9 mouse cellular contexts compared by ENCODE assay signal in the genomic region with DNA sequence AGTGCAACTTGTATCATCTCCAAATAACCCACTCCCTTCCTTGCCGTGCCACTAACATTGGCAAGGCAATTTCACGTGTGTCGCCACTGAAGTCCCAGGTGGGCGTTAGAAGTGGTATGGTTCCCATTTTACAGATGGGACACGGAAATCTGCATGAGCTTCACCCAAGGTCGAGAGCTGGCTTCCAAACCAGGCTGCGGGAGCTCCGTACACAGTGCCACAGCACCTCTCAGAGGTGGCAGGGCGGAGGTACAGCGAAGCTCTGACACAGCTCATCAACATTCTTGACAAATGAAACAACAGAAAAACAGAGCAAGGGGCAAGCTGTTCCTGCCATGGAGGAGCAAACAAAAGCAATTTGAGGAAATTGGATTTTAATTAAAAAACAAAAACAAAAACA.
DNase-seq lines count a peak whose midpoint lies in the region; ATAC-seq and TF ChIP-seq lines count a peak whose summit lies in the region.
"Had no signal": no experiment of that assay in that cellular context is flagged by ENCODE, and none has a peak within 500 bp of the region (broad histone marks: within the 10 kb centered on the region; RNA-seq: fewer than 3 reads in every experiment).

No protein-coding gene starts in this region.

- no peak overlapping the region for H3K27ac ChIP-seq in forebrain, embryonic 15.5 days (replicated peaks)
- no peak overlapping the region for H3K27ac ChIP-seq in liver, postnatal 0 days (ENCODE audit: low read depth)

- H3K36me3 ChIP-seq in forebrain, embryonic 15.5 days: no peaks in the 10 kb centered on the region
- no peaks in the 10 kb centered on the region for H3K36me3 ChIP-seq in liver, postnatal 0 days (replicated peaks; ENCODE audit: insufficient read depth, low read length)

- no peaks in the 10 kb centered on the region for H3K9me3 ChIP-seq in forebrain, embryonic 15.5 days
- H3K9me3 ChIP-seq in liver, postnatal 0 days (ENCODE audit: low read length): no peaks in the 10 kb centered on the region

- no peak for TF ChIP-seq EP300 in liver, postnatal 0 days (IDR thresholded peaks at IDR 0.05; ENCODE audit: low read depth)

- no peak overlapping the region for H3K4me3 ChIP-seq in forebrain, embryonic 15.5 days
- no peak overlapping the region for H3K4me3 ChIP-seq in liver, postnatal 0 days (ENCODE audit: low read depth, low read length)
- H3K4me3 ChIP-seq: myocyte had no signal

- 0 out of 2 replicates have a peak, but pooled peaks have one; percentile 67 for ATAC-seq in forebrain, embryonic 15.5 days (replicated peaks)
- no peak for ATAC-seq in liver, postnatal 0 days

- peak; percentile 57 for DNase-seq in layer of hippocampus, adult 11-12 months (ENCODE audit: low spot score)
- no peak for DNase-seq in layer of hippocampus, adult 9-10 months (ENCODE audit: low spot score)
- DNase-seq in ES-CJ7 (ENCODE audit: low read depth, low spot score): peak; percentile 44
- DNase-seq in cerebellum, adult 11-12 months: peak; percentile 51
- peak; percentile 21 for DNase-seq in liver, postnatal 0 days
- no peak for DNase-seq in urinary bladder, postnatal 25 days (ENCODE audit: low spot score)
- no peak for DNase-seq in heart, adult 9 months (ENCODE audit: low spot score in 2 of 2)

- H3K4me1 ChIP-seq in forebrain, embryonic 15.5 days: peaks cover 12% of the 10 kb centered on the region
- no peaks in the 10 kb centered on the region for H3K4me1 ChIP-seq in liver, postnatal 0 days (ENCODE audit: insufficient read depth)

- WGBS in forebrain, embryonic 15.5 days: 47% methylated on average over 10 of the region's 10 CpGs
- WGBS in liver, postnatal 0 days (ENCODE audit: insufficient replicate concordance): 51% methylated on average over 10 of the region's 10 CpGs

- H3K4me2 ChIP-seq in forebrain, embryonic 15.5 days (replicated peaks): no peak overlapping the region
- no peak overlapping the region for H3K4me2 ChIP-seq in liver, postnatal 0 days (ENCODE audit: low read depth, low read length)

- peak; percentile 48 for TF ChIP-seq CTCF in liver, postnatal 0 days (IDR thresholded peaks at IDR 0.05; ENCODE audit: low read depth)

- H3K27me3 ChIP-seq in forebrain, embryonic 15.5 days: peaks cover 8% of the 10 kb centered on the region; the same call in 1 of the 2 replicates
- no peaks in the 10 kb centered on the region for H3K27me3 ChIP-seq in liver, postnatal 0 days (ENCODE audit: insufficient read depth, low read length)

- H3K9ac ChIP-seq in forebrain, embryonic 15.5 days (replicated peaks): no peak overlapping the region
- no peak overlapping the region for H3K9ac ChIP-seq in liver, postnatal 0 days (replicated peaks)

Comparison
In these comparisons a context has a peak if more than half of its experiments do, and no peak if none do; other contexts are left out.
1. DNase-seq: peak in layer of hippocampus, adult 11-12 months (single experiment), ES-CJ7 (single experiment), cerebellum, adult 11-12 months (single experiment) and liver, postnatal 0 days (single experiment); none in layer of hippocampus, adult 9-10 months (single experiment), urinary bladder, postnatal 25 days (single experiment) and heart, adult 9 months (0 of 2).